Mouse (Mus musculus) left cerebral cortex, adult 2 months (tissue): ENCODE measurements around the gene Gm49320. TPM values are rescaled to one million over a fixed set of nuclear protein-coding genes. Genes with fewer than 3 reads are reported as not detected.

Experiments
- DNase-seq, 2 experiments: peaks; one replicate each; pipeline ENCODE4 v3.0.0; 2021 to 2022; ENCODE audit warnings: low spot score in 2 of 2, mixed read lengths in 1 of 2; ENCODE audit errors: extremely low spot score in 1 of 2
- H3K27ac ChIP-seq: fragments of 200-600 bp; 2 replicates; pipeline ENCODE4 v1.8.1; 2022
- H3K4me3 ChIP-seq: fragments of 200-600 bp; 2 replicates; pipeline ENCODE4 v1.8.1; 2022
- CTCF ChIP-seq: fragments of 200-600 bp; IDR thresholded peaks from 2 replicates; pipeline ENCODE4 v1.8.1; 2022; ENCODE audit warnings: antibody characterized with exemption, mild to moderate bottlenecking, moderate library complexity
- intact Hi-C: fragments of 180-260 bp; cut with DNase I; formaldehyde crosslinking; loops from one replicate; pipeline ENCODE4 v1.15.1; 2025
- long read RNA-seq, 2 experiments: library from polyadenylated mRNA; stranded (forward); transcript quantifications; one replicate each; pipeline ENCODE4 v2.0.0; 2021; ENCODE audit warnings: borderline mapping rate in 2 of 2
- total RNA-seq, 2 experiments: library from RNA; stranded (reverse); gene quantifications; 2 replicates each; pipeline ENCODE4 v1.2.3; 2021

Gene Gm49320
- 1 to 10 TPM in 1 of 2 experiments, not detected in 1; 1.8 TPM for total RNA-seq
- long read RNA-seq, experiment 1, partial matches to known transcripts: 9 of 12 reads
- long read RNA-seq, experiment 1, other reads (novel, unspliced or antisense): 3 of 12 reads
- long read RNA-seq, experiment 2, partial matches to known transcripts: 1 of 12 reads
- long read RNA-seq, experiment 2, other reads (novel, unspliced or antisense): 11 of 12 reads

DNA sequence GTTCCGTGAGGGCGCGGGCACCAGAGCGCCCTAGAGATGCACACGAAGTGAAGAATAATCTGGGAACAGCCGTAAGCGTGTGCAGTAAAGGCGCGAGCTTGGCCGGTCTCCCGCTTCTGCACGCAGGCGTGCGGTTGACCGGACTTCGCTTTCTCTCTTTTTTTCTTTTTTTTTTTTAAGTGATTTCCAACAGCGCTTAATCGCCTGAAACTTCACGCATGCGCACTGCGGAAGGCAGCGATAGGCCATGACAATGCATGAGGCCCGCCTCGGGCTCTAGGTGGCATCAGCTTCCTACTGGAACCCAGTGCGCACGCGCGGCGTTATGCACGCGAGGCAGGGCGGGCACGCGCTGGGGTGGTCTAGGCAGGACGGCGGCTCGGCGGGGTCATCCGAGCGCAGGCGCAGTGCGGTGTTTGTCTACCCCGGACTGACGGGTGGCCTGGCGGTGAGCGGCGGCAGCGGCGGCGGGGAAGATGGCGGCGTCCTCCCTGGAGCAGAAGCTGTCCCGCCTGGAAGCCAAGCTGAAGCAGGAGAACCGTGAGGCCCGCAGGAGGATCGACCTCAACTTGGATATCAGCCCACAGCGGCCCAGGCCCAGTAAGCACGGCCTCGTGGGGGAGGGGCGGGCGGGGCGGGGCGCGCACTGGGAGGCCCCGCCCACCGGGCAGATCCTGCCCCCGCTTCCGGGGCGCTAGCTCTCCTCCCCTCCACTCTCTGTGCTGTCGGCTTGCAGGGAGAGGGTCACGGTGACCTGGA is at the start of gene Gm49320, which contains the start of gene Map2k7:
Gm49320 (plus strand) TSS at position 432 of the 759 bp plus-strand sequence.
Map2k7 (plus strand) TSS at position 307 of the 759 bp plus-strand sequence.
- peak; percentile 69 for TF ChIP-seq CTCF
- peak within 1 kb of the TSS; percentile 94 for H3K27ac ChIP-seq
- intact Hi-C loops: loop anchor here (2.0 kb wide), 1 partner anchor 14 kb away; the partner anchor contains the start of gene Snapc2
- H3K4me3 ChIP-seq: peak within 1 kb of the TSS; percentile 96
- peak; percentile 100 for DNase-seq

DNA sequence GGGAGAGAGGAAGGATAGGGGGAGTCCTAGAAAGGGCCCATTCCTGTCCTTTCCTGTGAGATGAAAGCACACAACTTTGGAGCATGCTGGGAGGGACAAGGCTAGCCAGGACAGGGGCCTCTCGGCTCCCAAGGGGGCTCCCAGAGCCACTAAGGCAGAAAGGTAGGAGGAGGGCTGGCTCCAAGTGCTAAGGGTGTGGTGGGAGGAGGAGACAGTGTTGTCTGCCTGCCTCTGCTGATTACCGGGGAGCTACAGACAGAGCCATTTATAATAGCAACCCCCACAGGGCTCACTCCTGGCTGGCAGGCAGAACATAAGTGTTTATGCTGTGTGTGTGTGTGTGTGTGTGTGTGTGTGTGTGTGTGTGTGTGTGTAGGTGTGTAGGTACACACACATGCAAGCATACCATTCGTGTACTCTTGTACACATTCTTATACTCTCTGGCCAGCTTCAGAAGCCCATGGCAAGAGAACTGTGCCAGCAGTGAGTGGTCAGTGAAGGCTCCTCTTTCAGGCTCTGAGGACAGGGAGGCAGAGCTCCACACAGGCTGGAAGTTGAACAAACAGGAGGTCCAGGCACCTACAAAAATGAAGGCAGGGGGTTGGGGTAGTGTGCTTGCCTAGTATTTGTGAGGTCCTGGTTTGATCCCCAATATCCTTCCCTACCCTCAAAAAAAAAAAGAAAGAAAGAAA is 49.5 kb upstream of the Gm49320 start:
- no peak overlapping the region for H3K4me3 ChIP-seq
- H3K27ac ChIP-seq: peak overlapping the region; percentile 34; the same call in 1 of the 2 replicates
- no peak for TF ChIP-seq CTCF
- intact Hi-C loops: no loop called here
- no peak for DNase-seq

DNA sequence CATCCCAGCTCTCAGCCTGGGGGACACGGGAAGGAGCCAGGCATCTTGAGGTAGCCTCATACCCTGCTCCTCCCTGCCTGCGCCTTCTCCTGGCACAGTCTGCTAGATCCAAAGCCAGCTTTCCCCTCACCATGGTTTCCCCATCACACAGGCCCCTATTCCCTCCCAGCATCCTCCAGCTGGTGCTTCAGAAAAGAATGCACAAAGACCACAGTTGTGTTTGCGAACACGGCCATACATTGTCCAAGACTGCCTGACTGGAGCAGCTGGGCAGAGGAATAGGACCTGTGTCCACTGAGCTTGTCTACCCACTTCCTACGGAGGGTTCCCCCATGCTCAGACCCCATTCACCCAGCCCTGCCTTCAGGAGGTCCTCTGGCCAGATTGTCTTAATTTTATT is 46.4 kb upstream of the Gm49320 start:
- TF ChIP-seq CTCF: no peak
- no peak overlapping the region for H3K4me3 ChIP-seq
- no peak for DNase-seq
- H3K27ac ChIP-seq: peak overlapping the region; percentile 76
- intact Hi-C loops: no loop called here

DNA sequence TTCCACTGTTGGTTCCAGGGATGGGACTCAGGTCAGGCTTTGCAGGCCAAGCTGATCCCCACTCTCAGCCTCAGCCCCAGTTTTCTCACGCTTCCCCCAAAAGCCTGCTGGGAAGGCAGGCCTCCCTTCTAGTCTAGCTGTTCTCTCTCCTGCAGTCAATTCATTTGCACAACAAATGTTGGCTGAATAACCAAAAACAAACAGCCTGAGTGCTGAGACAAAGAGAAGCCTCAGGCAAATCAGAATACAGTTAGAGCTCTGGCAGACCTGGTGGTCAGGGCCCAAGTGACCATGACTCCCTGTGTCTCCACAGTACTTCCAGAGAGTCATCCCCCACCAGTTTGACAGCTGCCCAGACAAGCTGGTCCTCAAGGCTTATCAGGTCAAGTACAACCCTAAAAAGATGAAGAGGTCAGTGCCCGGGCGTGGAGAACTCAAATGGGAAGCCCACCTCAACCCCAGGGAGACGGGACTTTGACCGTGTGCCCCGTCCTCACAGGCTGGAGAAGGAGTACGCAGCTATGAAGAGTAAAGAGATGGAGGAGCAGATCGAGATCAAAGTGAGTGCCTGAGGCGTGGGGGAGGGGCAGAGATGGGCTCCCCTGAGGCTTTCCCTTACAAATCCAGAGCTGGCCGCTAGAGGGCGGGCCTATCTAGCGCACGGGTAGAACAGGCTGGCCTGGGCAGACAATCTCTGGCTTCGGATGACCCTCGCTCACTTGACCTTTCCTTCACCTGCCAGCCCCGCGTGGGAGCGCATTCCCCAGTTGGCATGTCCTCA is 45.7 kb upstream of the Gm49320 start:
- intact Hi-C loops: no loop called here
- peak; percentile 97 for TF ChIP-seq CTCF
- H3K4me3 ChIP-seq: no peak overlapping the region
- H3K27ac ChIP-seq: peak overlapping the region; percentile 76
- DNase-seq: peak; percentile 89 to 93

DNA sequence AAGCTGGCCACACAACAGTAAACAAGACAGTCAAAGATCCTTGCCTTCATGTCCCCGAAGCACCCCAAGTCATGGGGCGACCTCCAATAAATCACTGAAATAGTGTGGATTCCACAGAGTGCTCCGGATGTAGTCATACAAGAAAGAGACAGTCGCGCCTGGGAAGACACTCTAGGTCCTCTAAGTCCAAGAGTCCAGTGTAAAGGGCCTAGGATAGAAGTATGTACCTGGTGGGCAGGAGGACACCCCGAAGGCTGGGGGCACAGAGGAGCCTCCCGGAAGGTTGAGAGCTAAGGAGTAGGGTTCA is 45.1 kb upstream of the Gm49320 start:
- DNase-seq: no peak
- TF ChIP-seq CTCF: no peak
- Histone ChIP-seq H3K4me3 (no peak overlapping the region), H3K27ac (peak overlapping the region; percentile 76)
- intact Hi-C loops: no loop called here

DNA sequence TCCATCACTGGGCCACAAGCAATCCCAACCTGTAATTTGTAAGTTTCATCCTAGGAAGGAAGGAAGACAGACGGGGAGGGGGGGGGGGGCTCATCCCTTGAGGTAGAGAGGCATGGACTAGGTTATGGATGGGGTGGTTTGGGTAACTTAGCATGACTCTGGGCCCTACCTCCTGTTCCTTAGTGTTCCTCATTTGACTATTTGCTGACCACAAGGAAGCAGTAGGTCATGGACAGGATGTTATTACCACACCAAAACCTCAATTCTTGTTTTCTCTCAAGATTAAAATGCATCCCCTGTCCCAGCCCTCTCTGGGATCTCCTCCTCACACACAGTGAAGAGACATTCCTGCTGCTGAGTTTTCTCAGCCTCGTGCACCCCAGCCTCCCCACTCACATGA is 37.3 kb upstream of the Gm49320 start:
- no peak for TF ChIP-seq CTCF
- no peak for DNase-seq
- no peak overlapping the region for H3K4me3 ChIP-seq
- H3K27ac ChIP-seq: no peak overlapping the region
- intact Hi-C loops: no loop called here

DNA sequence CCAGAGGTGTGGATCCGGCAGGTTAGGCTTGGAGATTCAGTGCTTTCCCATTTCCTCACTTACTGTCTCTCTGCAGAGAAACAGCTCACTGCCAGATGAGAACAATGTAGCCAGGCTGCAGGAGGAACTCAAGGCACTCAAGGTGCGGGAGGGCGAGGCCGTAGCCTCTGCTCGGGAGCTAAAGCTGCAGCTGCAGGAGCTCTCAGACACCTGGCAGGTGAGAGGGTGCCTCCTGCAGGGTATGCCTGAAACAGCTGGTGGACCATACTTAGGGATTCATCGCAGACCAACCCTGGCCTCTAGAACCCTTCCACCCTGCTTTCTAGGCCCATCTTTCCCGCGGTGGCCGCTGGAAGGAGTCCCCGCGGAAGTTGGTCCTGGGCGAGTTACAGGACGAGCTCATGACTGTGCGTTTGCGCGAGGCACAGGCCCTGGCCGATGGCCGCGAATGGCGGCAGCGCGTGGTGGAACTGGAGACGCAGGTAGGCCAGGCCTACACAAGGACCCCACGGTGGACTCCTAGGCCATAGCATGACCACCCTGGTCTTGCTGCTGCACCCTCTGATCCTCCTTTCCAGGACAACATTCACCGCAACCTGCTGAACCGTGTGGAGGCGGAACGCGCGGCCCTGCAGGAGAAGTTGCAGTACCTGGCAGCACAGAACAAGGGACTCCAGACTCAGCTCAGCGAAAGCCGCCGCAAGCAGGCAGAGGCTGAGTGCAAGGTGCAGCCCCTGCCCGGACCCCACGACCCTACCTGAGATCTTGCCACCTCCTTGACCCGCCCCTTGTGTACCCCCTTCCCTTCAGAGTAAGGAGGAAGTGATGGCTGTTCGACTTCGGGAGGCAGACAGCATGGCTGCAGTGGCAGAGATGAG is 33.2 kb upstream of the Gm49320 start:
- DNase-seq: no peak
- no peak for TF ChIP-seq CTCF
- intact Hi-C loops: no loop called here
- Histone ChIP-seq H3K4me3 (no peak overlapping the region), H3K27ac (peak overlapping the region; percentile 73)

DNA sequence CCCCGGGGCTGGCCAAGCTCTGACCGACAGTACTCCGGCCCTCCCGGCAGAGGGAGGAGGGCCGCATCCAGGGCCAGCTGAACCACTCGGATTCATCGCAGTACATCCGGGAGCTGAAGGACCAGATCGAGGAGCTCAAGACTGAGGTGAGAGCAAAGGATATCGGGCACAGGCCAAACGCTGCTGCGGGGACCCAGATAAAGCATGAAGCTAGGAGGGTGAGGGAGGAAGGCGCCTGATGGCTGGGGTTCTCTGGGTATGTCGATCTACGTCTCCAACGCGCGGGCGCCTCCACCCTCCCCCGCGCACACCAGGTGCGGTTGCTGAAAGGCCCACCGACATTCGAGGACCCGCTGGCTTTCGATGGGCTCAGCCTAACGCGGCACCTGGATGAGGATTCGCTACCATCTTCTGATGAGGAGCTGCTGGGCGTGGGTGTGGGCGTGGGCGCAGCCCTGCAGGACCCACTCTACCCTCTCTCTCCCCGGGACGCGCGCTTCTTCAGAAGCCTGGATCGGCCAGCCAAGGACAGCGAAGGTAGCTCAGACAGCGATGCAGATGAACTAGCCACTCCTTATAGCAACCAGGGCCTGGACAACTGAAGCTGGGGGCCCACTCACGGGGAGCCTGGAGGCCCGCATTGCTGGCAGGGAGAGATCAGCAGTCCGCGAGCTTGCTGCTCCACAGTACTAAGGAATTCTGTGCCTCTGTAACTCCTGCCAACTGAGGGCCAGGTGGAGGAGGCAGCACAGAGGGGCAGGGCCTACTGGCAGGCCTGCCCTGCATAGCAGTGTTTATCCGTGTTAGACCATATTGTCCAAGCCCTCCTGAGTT is 32.3 kb upstream of the Gm49320 start:
- TF ChIP-seq CTCF: no peak
- intact Hi-C loops: no loop called here
- Histone ChIP-seq H3K4me3 (no peak overlapping the region), H3K27ac (peak overlapping the region; percentile 73)
- DNase-seq: peak in 1 of 2 experiments; percentile 60

DNA sequence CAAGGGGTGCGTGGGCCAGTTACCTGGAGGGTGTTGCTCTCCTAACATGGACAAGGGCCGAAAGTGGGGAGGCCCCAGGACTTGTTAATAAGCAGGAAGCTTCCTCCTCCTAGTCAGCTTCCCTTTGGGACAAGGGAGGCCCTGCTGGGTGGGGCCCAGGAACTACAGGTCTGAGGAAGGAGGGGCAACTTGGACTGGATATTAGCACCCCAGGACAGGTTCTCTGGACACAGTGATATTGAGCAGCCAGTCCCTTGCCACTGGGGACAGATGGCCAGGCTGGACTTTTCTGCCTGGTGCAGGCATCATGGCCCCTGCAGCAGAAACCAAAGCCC is 31.7 kb upstream of the Gm49320 start:
- intact Hi-C loops: no loop called here
- DNase-seq: no peak
- TF ChIP-seq CTCF: no peak
- H3K4me3 ChIP-seq: no peak overlapping the region
- no peak overlapping the region for H3K27ac ChIP-seq

DNA sequence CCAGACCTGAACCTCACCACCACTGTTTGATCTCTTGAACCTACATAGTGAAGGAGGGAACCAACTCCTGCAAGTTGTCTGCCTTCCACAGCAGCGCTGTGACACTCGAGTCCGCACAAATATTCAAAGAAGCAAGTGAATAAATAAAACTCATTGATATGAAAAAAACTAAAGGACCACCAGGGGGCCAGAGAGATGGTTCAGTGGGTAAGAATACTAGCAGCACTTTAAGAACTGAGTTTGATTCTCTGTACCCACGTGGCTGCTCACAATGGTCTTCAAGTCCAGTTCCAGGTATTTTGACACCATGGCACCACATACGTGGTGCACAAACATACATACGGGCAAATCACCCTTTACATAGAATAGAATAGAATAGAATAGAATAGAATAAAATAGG is 27.6 kb upstream of the Gm49320 start:
- DNase-seq: no peak
- intact Hi-C loops: no loop called here
- H3K27ac ChIP-seq: no peak overlapping the region
- peak; percentile 27 for TF ChIP-seq CTCF
- H3K4me3 ChIP-seq: no peak overlapping the region
